Mouse (Mus musculus) midbrain, embryonic 14.5 days (tissue): Measurements from ENCODE around the gene Hoxb2. TPM values are rescaled to one million over a fixed set of nuclear protein-coding genes. Genes with fewer than 3 reads are reported as not detected.
A peak's percentile ranks its signal among the peaks of the same experiment; 100 is the strongest.

Source experiments
- ATAC-seq: fragments of 200-750 bp; cut with Nextera tagmentation; 2 replicates; pipeline ENCODE4 v1.8.0; 2017; ENCODE audit warnings: moderate number of reproducible peaks, moderate library complexity; ENCODE audit not compliant: low FRiP score, low TSS enrichment
- DNase-seq: peaks from one replicate; pipeline ENCODE4 v3.0.0-alpha.2; 2015
- H3K27ac ChIP-seq: fragments of 300-500 bp; sonication (generic); replicated peaks from 2 replicates; pipeline ENCODE4 v1.5.1; 2014; ENCODE audit warnings: mild to moderate bottlenecking, low read depth, low read length, moderate library complexity
- H3K27me3 ChIP-seq: fragments of 300-500 bp; sonication (generic); 2 replicates; pipeline ENCODE4 v1.6.1; 2014; ENCODE audit warnings: low read length, control low read depth, mixed read lengths; ENCODE audit not compliant: control insufficient read depth, insufficient read depth
- H3K36me3 ChIP-seq: fragments of 300-500 bp; sonication (generic); 2 replicates; pipeline ENCODE4 v1.6.1; 2014; ENCODE audit warnings: low read length, control low read depth; ENCODE audit not compliant: control insufficient read depth, insufficient read depth
- H3K4me1 ChIP-seq: fragments of 300-500 bp; sonication (generic); 2 replicates; pipeline ENCODE4 v1.6.1; 2014; ENCODE audit warnings: mild to moderate bottlenecking, antibody characterized with exemption, low read length, control low read depth; ENCODE audit not compliant: control insufficient read depth, insufficient read depth
- H3K4me2 ChIP-seq: fragments of 300-500 bp; sonication (generic); 2 replicates; pipeline ENCODE4 v1.6.1; 2014; ENCODE audit warnings: mild to moderate bottlenecking, low read length, moderate library complexity
- H3K4me3 ChIP-seq: fragments of 300-500 bp; sonication (generic); replicated peaks from 2 replicates; pipeline ENCODE4 v1.5.1; 2014; ENCODE audit warnings: low read depth, low read length
- H3K9ac ChIP-seq: fragments of 300-500 bp; sonication (generic); replicated peaks from 2 replicates; pipeline ENCODE4 v1.6.1; 2014; ENCODE audit warnings: mild to moderate bottlenecking, low read length, moderate library complexity
- H3K9me3 ChIP-seq: fragments of 300-500 bp; sonication (generic); 2 replicates; pipeline ENCODE4 v1.6.1; 2016; ENCODE audit warnings: low read length, control low read depth, mixed read lengths; ENCODE audit not compliant: control insufficient read depth
- WGBS: fragments of 180-500 bp; shearing (Covaris S2); extraction: QIAGEN DNeasy Blood & Tissue Kit; methylation state at CpG from one replicate; pipeline ENCODE4 v1.1.7; 2014; 5-methylcytosine and 5-hydroxymethylcytosine counted together
- polyA plus RNA-seq: library from polyadenylated mRNA; unstranded; fragments of >200 nt; fragmentation: Nextera tagmentation; extraction: Ambion mirVana; gene quantifications from 2 replicates; pipeline ENCODE4 v1.2.1, GENCODE M21; 2014

Gene Hoxb2
- polyA plus RNA-seq, 1 experiment from 2014 or later, result 0.17 TPM

GRCm38 (mm10) chr11:96351312-96351711, 987 bp downstream of the Hoxb2 start:
- H3K9me3 ChIP-seq, result no peaks in the 10 kb centered on the region
- H3K27me3 ChIP-seq, result peaks cover 92% of the 10 kb centered on the region
- no peaks in the 10 kb centered on the region for H3K4me1 ChIP-seq
- H3K4me3 ChIP-seq, result no peak overlapping the region
- WGBS, result 2% methylated on average over 11 of the region's 11 CpGs
- no peaks in the 10 kb centered on the region for H3K36me3 ChIP-seq
- H3K4me2 ChIP-seq, result no peak overlapping the region
- H3K27ac ChIP-seq, result no peak overlapping the region
- DNase-seq (no peak), ATAC-seq (no peak)
- no peak overlapping the region for H3K9ac ChIP-seq

GRCm38 (mm10) chr11:96351831-96352230, 1.5 kb downstream of the Hoxb2 start:
- Histone ChIP-seq H3K9me3 (no peaks in the 10 kb centered on the region), H3K9ac (no peak overlapping the region), H3K4me1 (no peaks in the 10 kb centered on the region), H3K4me2 (no peak overlapping the region), H3K36me3 (no peaks in the 10 kb centered on the region), H3K27me3 (peaks cover 92% of the 10 kb centered on the region), H3K4me3 (no peak overlapping the region), H3K27ac (no peak overlapping the region)
- 1% methylated on average over 22 of the region's 22 CpGs for WGBS
- ATAC-seq, result no peak
- DNase-seq, result no peak

- WGBS, result under 1% methylated on average over 73 of the region's 75 CpGs
- H3K4me2 ChIP-seq, result no peak overlapping the region
- peaks cover 95% of the 10 kb centered on the region for H3K27me3 ChIP-seq
- DNase-seq (peak; percentile 51), ATAC-seq (no peak)
- no peak overlapping the region for H3K9ac ChIP-seq
- H3K4me3 ChIP-seq, result peak overlapping the region; percentile 10; the same call in 1 of the 2 replicates
- no peaks in the 10 kb centered on the region for H3K4me1 ChIP-seq
- H3K9me3 ChIP-seq, result no peaks in the 10 kb centered on the region
- H3K27ac ChIP-seq, result no peak overlapping the region
- no peaks in the 10 kb centered on the region for H3K36me3 ChIP-seq
Observed at GRCm38 (mm10) chr11:96352691-96353521, 2.6 kb downstream of the Hoxb2 start.

GRCm38 (mm10) chr11:96353522-96353841, 3.2 kb downstream of the Hoxb2 start:
- Histone ChIP-seq H3K27me3 (peaks cover 94% of the 10 kb centered on the region), H3K9ac (no peak overlapping the region), H3K27ac (no peak overlapping the region)

GRCm38 (mm10) chr11:96353939-96354338, 3.6 kb downstream of the Hoxb2 start:
- ATAC-seq (no peak), DNase-seq (no peak)
- Histone ChIP-seq H3K9me3 (no peaks in the 10 kb centered on the region), H3K4me2 (no peak overlapping the region), H3K27me3 (peaks cover 94% of the 10 kb centered on the region), H3K4me3 (no peak overlapping the region), H3K27ac (no peak overlapping the region), H3K36me3 (no peaks in the 10 kb centered on the region), H3K9ac (no peak overlapping the region), H3K4me1 (no peaks in the 10 kb centered on the region)
- 2% methylated on average over 8 of the region's 8 CpGs for WGBS

More at GRCm38 (mm10) chr11:96353522-96353841, 3.2 kb downstream of the Hoxb2 start:
- Histone ChIP-seq H3K9me3 (no peaks in the 10 kb centered on the region), H3K4me1 (no peaks in the 10 kb centered on the region), H3K4me3 (no peak overlapping the region), H3K36me3 (no peaks in the 10 kb centered on the region), H3K4me2 (no peak overlapping the region)
- peak; percentile 58 for DNase-seq
- no peak for ATAC-seq
- WGBS, result under 1% methylated on average over 14 of the region's 14 CpGs

- no peaks in the 10 kb centered on the region for H3K36me3 ChIP-seq
- no peak for ATAC-seq
- no peak overlapping the region for H3K27ac ChIP-seq
- peak; percentile 58 for DNase-seq
- under 1% methylated on average over 25 of the region's 25 CpGs for WGBS
- H3K4me2 ChIP-seq, result peak overlapping the region; percentile 3; the same call in 1 of the 2 replicates
- H3K4me3 ChIP-seq, result no peak overlapping the region
- H3K27me3 ChIP-seq, result peaks cover 93% of the 10 kb centered on the region
- H3K9me3 ChIP-seq, result no peaks in the 10 kb centered on the region
- H3K9ac ChIP-seq, result no peak overlapping the region
- H3K4me1 ChIP-seq, result no peaks in the 10 kb centered on the region
Observed at GRCm38 (mm10) chr11:96354376-96354775, 4.1 kb downstream of the Hoxb2 start.

GRCm38 (mm10) chr11:96354801-96355311, 4.5 kb downstream of the Hoxb2 start:
- Histone ChIP-seq H3K4me3 (no peak overlapping the region), H3K4me2 (peak overlapping the region; percentile 3; the same call in 1 of the 2 replicates), H3K9ac (no peak overlapping the region), H3K27ac (no peak overlapping the region), H3K36me3 (no peaks in the 10 kb centered on the region), H3K27me3 (peaks cover 93% of the 10 kb centered on the region), H3K4me1 (no peaks in the 10 kb centered on the region), H3K9me3 (no peaks in the 10 kb centered on the region)
- ATAC-seq, result no peak
- WGBS, result under 1% methylated on average over 9 of the region's 9 CpGs
- no peak for DNase-seq

GRCm38 (mm10) chr11:96363807-96364206, 13.5 kb downstream of the Hoxb2 start:
- 0% methylated on average over 5 of the region's 5 CpGs for WGBS
- H3K4me1 ChIP-seq, result no peaks in the 10 kb centered on the region
- peaks cover 95% of the 10 kb centered on the region for H3K27me3 ChIP-seq
- no peak overlapping the region for H3K9ac ChIP-seq
- no peak overlapping the region for H3K4me3 ChIP-seq
- H3K9me3 ChIP-seq, result no peaks in the 10 kb centered on the region
- DNase-seq (no peak), ATAC-seq (no peak)
- H3K4me2 ChIP-seq, result no peak overlapping the region
- H3K36me3 ChIP-seq, result no peaks in the 10 kb centered on the region
- H3K27ac ChIP-seq, result no peak overlapping the region
